Mouse (Mus musculus) CD8-positive naive resting alpha-beta T cell, adult 2 months (primary cell): ENCODE measurements around the gene Fam189a2.

Source experiments
- DNase-seq, 2 experiments: peaks; one replicate each; pipeline ENCODE4 v3.0.0; 2022; ENCODE audit warnings: low read depth in 2 of 2, low spot score in 2 of 2

Fam189a2 gene

DNA sequence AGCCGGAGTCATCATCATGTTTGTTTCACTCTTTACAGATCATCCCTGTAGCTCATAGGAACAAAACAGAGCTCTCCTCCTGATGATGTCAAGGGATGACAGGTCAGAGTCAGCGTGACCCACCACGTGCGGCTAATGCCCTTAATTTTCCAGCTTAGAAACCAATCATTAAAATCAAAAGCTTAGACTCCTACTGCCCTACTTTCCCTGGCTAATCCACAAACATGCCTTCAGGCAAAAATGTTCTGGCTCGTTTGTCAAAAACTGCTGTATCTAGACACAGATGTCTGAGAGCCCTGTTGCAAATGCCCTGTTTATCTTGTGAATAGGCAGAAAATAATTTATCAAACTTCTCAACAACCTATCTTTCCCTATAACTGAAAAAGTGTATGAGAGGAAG lies 4.9 kb downstream of the Fam189a2 start:
- no peak for DNase-seq

GRCm38 (mm10) chr19:24024667-24025066 lies 6.2 kb downstream of the Fam189a2 start:
- DNase-seq, result no peak

GRCm38 (mm10) chr19:24024131-24024530 lies 6.7 kb downstream of the Fam189a2 start:
- DNase-seq, result no peak

DNA sequence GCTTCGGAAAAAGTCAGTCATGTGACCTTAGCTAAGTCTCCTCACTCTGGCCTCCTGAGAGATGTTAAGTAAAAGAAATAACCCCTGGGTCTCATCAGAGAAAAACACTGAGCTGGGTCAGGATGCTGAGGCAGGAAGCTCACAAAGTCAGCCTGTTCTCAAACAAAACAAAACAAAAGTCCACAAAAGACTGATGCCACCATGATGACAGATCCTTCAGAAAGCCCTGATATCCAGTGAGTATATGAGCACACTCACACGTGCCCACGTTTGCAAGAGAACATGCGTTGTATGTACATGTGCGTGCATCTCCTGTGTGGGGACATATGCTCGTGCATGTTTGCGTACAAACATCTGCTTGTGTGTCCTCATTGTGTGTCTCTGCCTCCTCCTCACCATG lies 7.5 kb downstream of the Fam189a2 start:
- no peak for DNase-seq

- no peak for DNase-seq
Measured at GRCm38 (mm10) chr19:24022771-24023170, 8.0 kb downstream of the Fam189a2 start.

GRCm38 (mm10) chr19:24022301-24022700 lies 8.5 kb downstream of the Fam189a2 start:
- DNase-seq, result no peak

DNA sequence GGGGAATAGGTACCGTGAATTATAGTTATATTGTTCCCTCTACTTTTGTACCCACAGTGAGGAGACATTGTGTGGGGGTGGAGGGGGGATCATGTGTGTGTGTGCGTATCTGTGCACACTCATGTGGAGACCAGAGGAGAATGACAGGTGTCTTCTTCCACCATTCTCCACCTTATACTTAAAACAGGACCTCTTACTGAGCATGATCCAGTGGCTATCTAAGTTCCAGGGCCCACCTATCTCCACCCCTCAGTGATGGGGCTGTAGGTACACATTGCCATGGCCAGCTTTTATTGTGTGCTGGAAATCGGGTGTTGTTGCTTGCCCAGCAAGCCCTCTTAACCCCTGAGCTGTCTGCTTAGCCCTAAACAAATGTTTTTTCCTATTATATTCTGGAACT lies 10.1 kb downstream of the Fam189a2 start:
- DNase-seq, result no peak

GRCm38 (mm10) chr19:24019609-24020008 lies 11.2 kb downstream of the Fam189a2 start:
- DNase-seq, result no peak

GRCm38 (mm10) chr19:24018396-24018795 lies 12.4 kb downstream of the Fam189a2 start:
- no peak for DNase-seq

GRCm38 (mm10) chr19:24017892-24018291 lies 12.9 kb downstream of the Fam189a2 start:
- DNase-seq, result no peak

- no peak for DNase-seq
Measured at GRCm38 (mm10) chr19:24017427-24017826, 13.4 kb downstream of the Fam189a2 start.

DNA sequence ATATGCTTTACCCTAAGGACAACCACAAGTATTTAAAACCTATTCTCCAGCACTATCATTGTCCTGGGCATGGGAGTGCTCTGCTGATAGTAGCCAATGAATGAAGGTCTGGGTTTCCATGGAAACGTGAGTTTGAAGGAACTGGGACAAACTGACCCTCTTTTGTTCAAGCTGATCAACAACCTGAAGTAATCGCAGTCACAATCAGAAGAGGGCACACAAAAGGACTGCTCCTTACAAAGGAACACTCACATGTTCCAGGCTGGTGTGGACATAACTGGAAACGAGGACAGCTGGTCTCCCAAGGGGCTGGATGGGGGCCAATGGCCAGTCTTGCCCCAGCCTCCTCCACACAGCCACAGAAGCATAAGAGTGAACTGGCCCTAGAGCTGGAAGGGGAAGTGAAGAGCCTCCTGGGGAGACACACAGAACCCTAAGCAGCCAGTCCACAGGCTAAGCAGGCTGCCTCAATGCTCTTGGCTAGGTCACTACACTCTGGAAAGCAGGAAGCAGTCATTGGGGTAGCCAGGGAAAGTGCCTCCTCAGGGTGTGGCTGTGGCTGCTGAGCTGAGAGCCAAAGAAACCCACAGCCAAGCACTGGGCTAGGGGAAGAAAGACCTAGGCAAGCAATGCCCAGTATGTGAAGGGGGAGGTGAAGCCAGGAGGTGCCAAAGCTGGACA lies 14.0 kb downstream of the Fam189a2 start:
- no peak for DNase-seq

- no peak for DNase-seq
Measured at GRCm38 (mm10) chr19:24013241-24013640, 17.6 kb downstream of the Fam189a2 start.

GRCm38 (mm10) chr19:24012479-24012878 lies 18.3 kb downstream of the Fam189a2 start:
- no peak for DNase-seq

GRCm38 (mm10) chr19:24007638-24008360 lies 23.0 kb downstream of the Fam189a2 start:
- no peak for DNase-seq

DNA sequence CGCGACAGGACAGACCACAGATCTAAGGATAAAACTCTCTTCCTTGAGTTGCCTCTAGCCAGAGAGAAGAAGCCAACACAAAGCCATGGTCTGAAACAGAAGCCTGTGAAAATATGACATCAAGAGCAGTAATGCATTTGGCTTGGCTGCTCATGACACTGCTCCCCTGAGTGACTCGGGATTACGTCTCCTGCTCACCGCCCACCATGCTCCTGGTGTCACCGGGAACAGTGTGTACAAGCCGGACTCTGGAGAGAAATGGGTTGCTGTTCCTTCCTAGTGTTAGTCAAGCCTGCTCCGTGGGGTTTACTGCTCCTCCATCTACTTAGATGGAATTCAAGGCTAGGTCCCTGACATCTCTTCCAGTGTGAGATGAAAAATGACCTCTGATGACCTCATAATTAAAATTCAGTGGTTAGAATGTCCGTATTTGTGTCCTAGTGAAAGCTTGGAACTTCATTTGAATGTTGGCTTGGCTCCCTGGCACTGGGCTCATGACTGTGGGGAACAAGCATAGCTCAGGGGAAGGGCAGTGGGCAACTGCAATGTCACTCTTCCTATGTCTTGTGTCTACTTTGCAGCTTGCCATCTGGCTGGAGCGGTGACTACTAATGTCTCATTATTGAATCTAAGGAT lies 23.7 kb downstream of the Fam189a2 start:
- no peak for DNase-seq

DNA sequence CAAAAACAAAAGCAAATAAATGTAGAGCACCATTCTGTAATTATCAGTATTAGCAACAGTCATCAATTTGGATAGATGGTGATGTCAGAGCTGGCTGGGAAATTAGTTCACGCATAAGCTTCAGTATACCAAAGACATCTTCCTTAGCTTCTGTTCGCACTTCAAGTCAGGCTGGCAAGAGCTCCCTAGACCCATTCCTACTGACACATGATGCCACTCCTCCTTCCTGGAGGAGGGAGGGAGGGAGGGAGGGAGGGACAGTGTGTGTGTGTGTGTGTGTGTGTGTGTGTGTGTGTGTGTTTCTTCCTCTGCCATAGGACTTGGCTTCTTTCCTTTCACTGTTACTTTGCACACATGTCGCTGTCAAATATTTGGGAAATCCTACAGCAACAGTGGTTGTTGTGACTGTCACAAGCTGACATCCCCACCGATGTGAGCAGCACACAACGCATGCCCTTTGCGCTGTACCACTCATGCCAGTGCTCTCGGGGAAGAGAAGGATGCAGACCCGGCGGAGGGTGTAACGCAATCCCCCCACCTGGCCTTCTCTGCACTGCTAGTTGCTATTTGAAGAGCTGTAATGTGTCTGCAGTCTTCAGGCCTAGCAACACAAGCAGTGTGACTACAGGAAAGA lies 34.9 kb downstream of the Fam189a2 start:
- DNase-seq, result no peak

DNA sequence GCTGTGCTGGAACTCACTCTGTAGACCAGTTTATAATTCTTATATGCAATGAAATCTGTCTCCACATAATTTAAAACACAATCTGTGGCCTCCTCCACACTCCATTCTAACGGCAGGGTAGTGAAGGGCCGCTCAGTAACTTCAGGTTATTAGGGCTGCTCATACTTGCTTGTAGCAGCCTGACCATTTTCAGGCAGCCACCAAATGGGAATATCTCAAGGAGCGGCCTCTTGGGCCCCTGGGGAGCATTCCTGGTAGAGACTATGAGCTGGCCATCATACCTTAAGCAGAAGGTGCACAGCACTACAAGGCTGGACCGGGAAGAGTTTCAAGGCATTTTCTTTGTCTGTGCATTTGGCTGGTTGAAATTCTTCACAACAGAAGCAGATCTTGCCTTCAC lies 42.7 kb downstream of the Fam189a2 start:
- DNase-seq, result no peak

DNA sequence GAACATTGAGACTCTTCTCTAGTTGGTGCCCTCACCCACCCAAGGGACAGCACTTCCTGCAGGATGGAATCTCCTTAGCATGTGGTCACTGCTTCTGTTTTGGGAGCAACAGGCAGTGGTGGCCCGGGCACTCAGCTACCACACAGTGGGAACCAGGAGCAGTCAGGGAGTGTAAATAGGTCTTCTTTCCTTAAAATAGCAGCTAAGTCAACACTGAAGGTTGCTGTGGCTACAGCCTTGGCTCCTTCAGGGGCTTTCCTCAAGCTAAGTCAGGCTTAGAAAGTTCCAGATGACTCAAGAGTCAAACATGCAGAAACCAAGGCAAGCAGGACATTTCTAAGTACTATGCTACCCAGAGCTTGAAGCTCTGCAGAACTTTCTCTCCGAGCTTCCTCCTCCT lies 43.5 kb downstream of the Fam189a2 start:
- DNase-seq, result no peak

DNA sequence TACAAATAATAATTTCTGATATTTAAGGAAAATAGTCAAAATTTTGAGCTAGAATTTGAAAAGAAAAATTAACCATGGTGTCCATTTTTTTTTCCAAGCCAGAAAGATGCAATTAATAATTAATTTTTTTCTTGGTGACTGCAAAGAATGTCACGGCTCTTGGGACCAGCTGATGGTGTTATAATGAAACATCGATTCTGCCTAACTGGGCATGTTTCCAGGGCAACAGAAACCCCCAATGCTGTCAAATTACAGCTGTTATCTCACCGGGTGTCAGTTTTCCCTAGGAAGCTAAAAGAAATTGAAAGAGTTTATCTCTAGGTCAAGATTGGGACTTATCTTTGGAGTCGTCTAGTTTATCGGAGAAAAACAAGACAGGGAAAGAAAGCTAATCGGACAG lies 46.6 kb downstream of the Fam189a2 start:
- no peak for DNase-seq

- no peak for DNase-seq
Measured at GRCm38 (mm10) chr19:23980598-23980997, 50.2 kb downstream of the Fam189a2 start.

DNA sequence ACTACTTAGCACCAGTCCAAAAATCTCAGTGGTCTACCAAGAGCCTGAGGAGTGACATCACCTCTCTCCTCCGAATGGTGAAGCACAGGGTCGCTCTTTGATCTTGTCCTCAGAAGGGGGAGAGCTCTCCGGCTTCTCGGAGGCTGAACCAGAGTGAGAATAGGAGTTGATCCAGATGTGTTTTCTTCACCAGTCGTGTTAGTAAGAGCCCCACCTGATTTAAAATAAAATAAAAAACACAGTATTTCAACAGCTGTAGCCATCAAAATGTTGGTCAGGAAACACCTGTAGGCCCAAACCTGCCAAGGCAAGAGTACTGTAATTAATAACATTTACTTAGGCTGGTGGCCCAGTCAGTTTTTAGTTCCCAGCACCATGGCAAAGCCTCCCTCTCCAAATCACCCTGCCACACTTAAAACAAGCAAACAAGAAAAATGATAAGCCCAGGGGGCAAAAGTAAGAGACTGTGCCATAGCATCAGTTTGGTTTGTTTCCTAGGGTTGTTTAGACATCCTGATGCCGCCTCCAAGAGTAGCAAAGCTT lies 52.8 kb downstream of the Fam189a2 start:
- DNase-seq, result no peak
